Mouse (Mus musculus) hindbrain, embryonic 15.5 days (tissue): ENCODE measurements around the gene Rasl10a. TPM values are rescaled to one million over a fixed set of nuclear protein-coding genes. Genes with fewer than 3 reads are reported as not detected.

Experiments
- ATAC-seq: fragments of 200-750 bp; cut with Nextera tagmentation; 2 replicates; pipeline ENCODE4 v1.8.0; 2017; ENCODE audit warnings: low read depth, moderate number of reproducible peaks, moderate TSS enrichment; ENCODE audit not compliant: low FRiP score
- H3K27ac ChIP-seq: fragments of 300-500 bp; sonication (generic); replicated peaks from 2 replicates; pipeline ENCODE4 v1.5.1; 2015; ENCODE audit warnings: mild to moderate bottlenecking, inconsistent platforms
- H3K27me3 ChIP-seq: fragments of 300-500 bp; sonication (generic); 2 replicates; pipeline ENCODE4 v1.6.1; 2015; ENCODE audit warnings: control low read depth, inconsistent platforms
- H3K36me3 ChIP-seq: fragments of 300-500 bp; sonication (generic); 2 replicates; pipeline ENCODE4 v1.6.1; 2015; ENCODE audit warnings: control low read depth, inconsistent platforms
- H3K4me1 ChIP-seq: fragments of 300-500 bp; sonication (generic); replicated peaks from 2 replicates; pipeline ENCODE4 v1.6.1; 2015; ENCODE audit warnings: control low read depth, inconsistent platforms
- H3K4me2 ChIP-seq: fragments of 300-500 bp; sonication (generic); 2 replicates; pipeline ENCODE4 v1.6.1; 2015; ENCODE audit warnings: moderate library complexity, mild to moderate bottlenecking, inconsistent platforms
- H3K4me3 ChIP-seq: fragments of 300-500 bp; sonication (generic); 2 replicates; pipeline ENCODE4 v1.5.1; 2015; ENCODE audit warnings: mild to moderate bottlenecking, inconsistent platforms
- H3K9ac ChIP-seq: fragments of 300-500 bp; sonication (generic); 2 replicates; pipeline ENCODE4 v1.6.1; 2015; ENCODE audit warnings: inconsistent platforms
- H3K9me3 ChIP-seq: fragments of 300-500 bp; sonication (generic); 2 replicates; pipeline ENCODE4 v1.6.1; 2016; ENCODE audit warnings: control low read depth, inconsistent platforms
- WGBS: fragments of 180-500 bp; shearing (Covaris S2); methylation state at CpG from one replicate; pipeline ENCODE4 v1.1.7; 2015; 5-methylcytosine and 5-hydroxymethylcytosine counted together
- polyA plus RNA-seq: library from polyadenylated mRNA; unstranded; fragments of >200 nt; fragmentation: Nextera tagmentation; extraction: Ambion mirVana; gene quantifications from 2 replicates; pipeline ENCODE4 v1.2.1, GENCODE M21; 2015

Rasl10a gene
- polyA plus RNA-seq, 1 experiment from 2014 or later = 1.1 TPM

- no peaks in the 10 kb centered on the region for H3K27me3 ChIP-seq
- H3K27ac ChIP-seq = no peak overlapping the region
- no peaks in the 10 kb centered on the region for H3K9me3 ChIP-seq
- peaks cover 45% of the 10 kb centered on the region for H3K4me1 ChIP-seq
- peaks cover 11% of the 10 kb centered on the region for H3K36me3 ChIP-seq
- ATAC-seq = no peak
- H3K9ac ChIP-seq = no peak overlapping the region
- H3K4me2 ChIP-seq = peak overlapping the region; percentile 81
- peak overlapping the region; percentile 95 for H3K4me3 ChIP-seq
- WGBS = 70% methylated on average over 8 of the region's 8 CpGs
Observed at GRCm38 (mm10) chr11:5096480-5097020, 38.6 kb downstream of the Rasl10a start.

DNA sequence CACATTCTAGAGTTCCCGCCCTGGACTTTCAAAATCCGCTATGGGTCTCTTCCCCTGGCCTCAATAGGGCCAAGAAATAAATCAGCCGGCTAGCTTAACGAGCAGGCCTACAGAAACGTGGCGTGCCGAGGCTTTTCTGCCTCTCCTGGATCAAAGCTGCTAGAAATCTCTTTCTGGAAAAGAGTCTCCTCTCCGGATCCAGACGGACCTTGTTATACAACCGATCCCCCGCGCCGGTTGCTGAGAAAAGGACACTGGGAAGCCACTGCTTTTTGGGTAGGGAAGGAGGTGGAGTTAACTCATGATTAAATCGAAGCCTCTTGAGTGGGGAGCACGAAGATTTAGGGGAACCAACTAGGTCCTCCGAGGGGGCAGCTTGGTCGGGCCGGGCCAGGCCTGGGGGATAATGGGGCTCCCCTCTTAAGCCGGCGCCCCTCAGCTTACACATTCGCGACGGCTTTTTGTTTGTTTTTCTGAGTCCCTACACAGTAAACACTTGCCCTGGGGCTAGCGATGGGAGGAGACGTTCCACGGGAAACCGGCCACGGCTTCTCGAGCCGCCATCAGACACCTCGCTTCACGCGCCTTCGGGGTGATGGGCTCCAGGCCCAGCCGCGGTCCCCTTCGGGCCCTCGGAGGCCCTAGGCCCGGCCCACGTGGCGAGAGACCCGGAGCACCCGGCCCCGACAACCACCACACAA is 40.3 kb downstream of the Rasl10a start:
- peak overlapping the region; percentile 75 for H3K9ac ChIP-seq
- no peaks in the 10 kb centered on the region for H3K27me3 ChIP-seq
- H3K36me3 ChIP-seq = no peaks in the 10 kb centered on the region
- no peak for ATAC-seq
- peak overlapping the region; percentile 100 for H3K27ac ChIP-seq
- no peaks in the 10 kb centered on the region for H3K9me3 ChIP-seq
- WGBS = under 1% methylated on average over 44 of the region's 44 CpGs
- peaks cover 49% of the 10 kb centered on the region for H3K4me1 ChIP-seq
- H3K4me2 ChIP-seq = peak overlapping the region; percentile 81
- H3K4me3 ChIP-seq = peak overlapping the region; percentile 95

DNA sequence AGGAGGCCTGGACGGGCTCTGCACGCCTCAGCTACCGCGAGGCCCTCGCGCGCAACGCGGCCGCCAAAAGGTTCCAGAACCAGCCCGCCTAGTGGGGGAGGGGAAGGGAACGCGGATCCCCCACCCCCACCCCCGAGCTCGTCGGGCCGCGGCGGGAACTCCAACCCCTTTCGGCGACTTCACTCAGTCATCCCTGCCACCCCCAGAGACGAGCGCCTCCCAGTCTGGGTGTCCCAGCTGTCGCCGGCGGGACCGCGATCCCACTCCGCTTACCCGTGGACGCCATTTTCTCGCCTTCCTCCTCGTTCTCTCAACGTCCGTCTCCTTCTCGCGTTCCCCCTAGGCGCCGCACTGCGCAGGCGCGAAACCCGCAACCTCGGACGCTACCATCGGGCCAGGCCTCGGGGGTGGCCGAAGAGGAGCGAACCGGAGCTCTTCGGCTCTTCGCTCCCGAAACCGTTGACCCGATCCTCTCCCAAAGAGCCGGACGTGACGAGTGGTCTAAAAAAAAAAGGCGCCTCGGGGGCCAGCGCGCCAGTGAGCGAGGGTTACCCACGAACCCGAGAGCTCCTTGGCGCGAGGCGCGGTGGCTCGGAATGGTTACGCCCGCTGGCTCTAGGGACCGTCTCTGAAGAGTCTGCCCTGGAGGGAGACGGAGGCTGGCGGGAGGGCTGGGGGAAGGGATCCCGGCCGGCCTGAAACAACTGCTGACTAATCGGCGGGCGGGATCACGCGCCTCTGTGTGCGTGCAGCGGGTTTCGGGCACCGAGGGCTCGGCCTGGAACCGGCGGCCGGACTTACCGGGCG is 41.0 kb downstream of the Rasl10a start, which contains the start of the genes Rhbdd3 and Ewsr1:
TSS of gene Rhbdd3 (plus strand) at position 191 of the 807 bp plus-strand sequence.
TSS of gene Ewsr1 (minus strand) at position 531 of the 807 bp plus-strand sequence.
- Histone ChIP-seq H3K9ac (peak within 1 kb of the TSS; percentile 75), H3K27ac (peak within 1 kb of the TSS; percentile 100), H3K4me3 (peak within 1 kb of the TSS; percentile 95), H3K27me3 (no peaks in the 10 kb centered on the region), H3K4me1 (peaks cover 45% of the 10 kb centered on the region), H3K9me3 (no peaks in the 10 kb centered on the region), H3K36me3 (no peaks in the 10 kb centered on the region), H3K4me2 (peak within 1 kb of the TSS; percentile 86)
- 0% methylated on average over 80 of the region's 92 CpGs for WGBS
- peak; percentile 88 for ATAC-seq

DNA sequence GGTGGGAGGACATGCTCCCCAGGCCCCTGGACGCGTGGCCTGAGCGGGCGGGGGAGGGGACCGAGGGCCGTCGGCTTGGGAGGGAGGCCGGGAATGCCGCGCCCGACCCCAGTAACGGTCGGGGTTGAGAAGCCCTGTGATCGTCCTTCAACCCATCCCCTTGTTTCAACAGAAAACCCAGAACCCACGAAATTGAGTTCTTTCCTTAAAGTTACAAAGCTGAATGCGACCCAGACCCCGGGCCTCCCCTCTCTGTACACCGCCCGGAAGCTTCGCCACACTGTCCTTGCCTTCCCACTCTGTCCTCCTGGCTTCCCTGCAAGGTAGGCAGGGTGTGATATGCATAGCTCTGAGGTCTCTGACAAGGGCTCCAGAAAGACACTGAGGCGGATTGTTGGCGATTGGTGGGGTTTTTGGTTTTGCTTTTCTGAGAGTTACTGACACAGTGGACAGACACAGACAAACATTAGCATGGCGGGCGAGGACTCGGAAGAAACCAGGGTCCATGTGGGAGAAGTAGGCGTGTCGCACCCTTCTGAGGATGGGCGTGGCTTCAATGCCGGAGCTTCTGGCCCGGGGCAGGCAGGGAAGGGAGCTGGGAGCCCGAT is 41.8 kb downstream of the Rasl10a start:
- Histone ChIP-seq H3K9ac (peak overlapping the region; percentile 75), H3K9me3 (no peaks in the 10 kb centered on the region), H3K4me3 (peak overlapping the region; percentile 95), H3K27me3 (no peaks in the 10 kb centered on the region), H3K36me3 (no peaks in the 10 kb centered on the region), H3K4me2 (peak overlapping the region; percentile 86), H3K27ac (peak overlapping the region; percentile 100), H3K4me1 (peaks cover 40% of the 10 kb centered on the region)
- ATAC-seq = peak; percentile 71
- 0% methylated on average over 27 of the region's 31 CpGs for WGBS

GRCm38 (mm10) chr11:5100283-5100682 is 42.4 kb downstream of the Rasl10a start:
- no peaks in the 10 kb centered on the region; the same call in 1 of the 2 replicates for H3K36me3 ChIP-seq
- no peaks in the 10 kb centered on the region for H3K9me3 ChIP-seq
- ATAC-seq = no peak
- H3K27me3 ChIP-seq = no peaks in the 10 kb centered on the region
- H3K27ac ChIP-seq = peak overlapping the region; percentile 100
- peaks cover 40% of the 10 kb centered on the region for H3K4me1 ChIP-seq
- peak overlapping the region; percentile 95 for H3K4me3 ChIP-seq
- H3K4me2 ChIP-seq = peak overlapping the region; percentile 86
- under 1% methylated on average over 7 of the region's 7 CpGs for WGBS
- peak overlapping the region; percentile 75 for H3K9ac ChIP-seq

DNA sequence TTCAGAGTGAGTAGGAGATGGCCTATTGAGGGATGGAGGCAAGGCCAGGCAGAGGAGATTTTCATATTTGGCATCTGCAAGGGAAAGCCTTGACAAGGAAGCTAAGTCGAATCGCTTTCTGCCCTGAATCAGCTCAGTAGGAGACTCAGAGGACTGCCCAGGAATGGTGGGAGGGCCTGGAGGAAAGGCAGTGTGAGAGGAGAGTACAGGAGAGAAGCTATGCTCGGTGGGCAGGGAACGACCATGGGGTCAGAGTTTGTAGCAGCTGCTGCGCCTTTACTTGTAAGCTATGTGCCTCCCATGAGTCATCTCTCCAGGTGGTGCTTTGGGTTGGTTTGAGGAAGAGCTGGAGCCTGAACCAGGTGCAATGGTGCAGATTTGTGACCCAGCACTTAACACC is 42.9 kb downstream of the Rasl10a start:
- Histone ChIP-seq H3K9ac (peak overlapping the region; percentile 75; the same call in 1 of the 2 replicates), H3K27ac (peak overlapping the region; percentile 100), H3K27me3 (no peaks in the 10 kb centered on the region), H3K36me3 (peaks cover 3% of the 10 kb centered on the region; the same call in 1 of the 2 replicates), H3K4me1 (peaks cover 39% of the 10 kb centered on the region), H3K4me3 (peak overlapping the region; percentile 95), H3K4me2 (peak overlapping the region; percentile 86), H3K9me3 (no peaks in the 10 kb centered on the region)
- 44% methylated on average over 5 of the region's 5 CpGs for WGBS
- ATAC-seq = no peak

DNA sequence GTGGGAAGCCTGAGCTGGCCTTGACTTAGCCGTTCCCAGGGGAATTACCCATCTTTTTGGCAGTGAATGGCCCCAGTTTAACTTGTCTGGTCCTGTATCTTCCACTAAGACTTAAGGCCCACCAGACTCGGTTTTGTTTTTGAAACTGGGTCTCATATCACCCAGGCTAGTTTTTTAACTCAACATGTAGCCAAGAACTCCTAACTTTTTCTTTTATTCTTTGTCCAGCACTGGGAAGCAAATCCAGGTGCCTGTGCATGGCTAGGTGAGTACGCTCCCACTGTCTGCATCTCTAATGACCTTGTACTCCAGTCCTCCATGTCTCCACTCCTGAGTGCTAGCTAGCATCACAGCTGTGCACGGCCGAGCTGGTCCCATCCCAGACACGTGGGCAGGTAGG is 43.7 kb downstream of the Rasl10a start:
- peaks cover 30% of the 10 kb centered on the region for H3K4me1 ChIP-seq
- H3K36me3 ChIP-seq = peaks cover 3% of the 10 kb centered on the region; the same call in 1 of the 2 replicates
- H3K27me3 ChIP-seq = no peaks in the 10 kb centered on the region
- no peak overlapping the region for H3K27ac ChIP-seq
- H3K4me3 ChIP-seq = no peak overlapping the region
- no peak for ATAC-seq
- 80% methylated on average over 6 of the region's 6 CpGs for WGBS
- H3K9me3 ChIP-seq = no peaks in the 10 kb centered on the region
- 0 out of 2 replicates have a peak overlapping the region, but pooled peaks have one; percentile 86 for H3K4me2 ChIP-seq
- no peak overlapping the region for H3K9ac ChIP-seq

GRCm38 (mm10) chr11:5102384-5102783 is 44.5 kb downstream of the Rasl10a start:
- Histone ChIP-seq H3K9me3 (no peaks in the 10 kb centered on the region), H3K27me3 (no peaks in the 10 kb centered on the region), H3K4me3 (no peak overlapping the region), H3K9ac (no peak overlapping the region), H3K4me1 (peaks cover 23% of the 10 kb centered on the region), H3K27ac (no peak overlapping the region), H3K36me3 (peaks cover 3% of the 10 kb centered on the region; the same call in 1 of the 2 replicates), H3K4me2 (no peak overlapping the region)
- no peak for ATAC-seq
- 93% methylated on average over 7 of the region's 7 CpGs for WGBS

GRCm38 (mm10) chr11:5103986-5104509 is 46.1 kb downstream of the Rasl10a start:
- H3K27me3 ChIP-seq = no peaks in the 10 kb centered on the region
- H3K36me3 ChIP-seq = peaks cover 3% of the 10 kb centered on the region; the same call in 1 of the 2 replicates
- no peak overlapping the region for H3K4me2 ChIP-seq
- H3K4me1 ChIP-seq = peaks cover 19% of the 10 kb centered on the region
- no peak overlapping the region for H3K27ac ChIP-seq
- no peak overlapping the region for H3K9ac ChIP-seq
- H3K4me3 ChIP-seq = no peak overlapping the region
- ATAC-seq = no peak
- H3K9me3 ChIP-seq = no peaks in the 10 kb centered on the region
- WGBS = 88% methylated on average over 4 of the region's 4 CpGs

GRCm38 (mm10) chr11:5109441-5109840 is 51.5 kb downstream of the Rasl10a start:
- Histone ChIP-seq H3K36me3 (peaks cover 3% of the 10 kb centered on the region; the same call in 1 of the 2 replicates), H3K4me1 (no peaks in the 10 kb centered on the region), H3K27me3 (no peaks in the 10 kb centered on the region), H3K9me3 (no peaks in the 10 kb centered on the region), H3K27ac (no peak overlapping the region), H3K4me3 (no peak overlapping the region), H3K9ac (no peak overlapping the region), H3K4me2 (no peak overlapping the region)
- ATAC-seq = no peak
- WGBS = 71% methylated on average over 8 of the region's 8 CpGs
